ENCODE assay signal across 11 mouse cellular contexts in the genomic region with DNA sequence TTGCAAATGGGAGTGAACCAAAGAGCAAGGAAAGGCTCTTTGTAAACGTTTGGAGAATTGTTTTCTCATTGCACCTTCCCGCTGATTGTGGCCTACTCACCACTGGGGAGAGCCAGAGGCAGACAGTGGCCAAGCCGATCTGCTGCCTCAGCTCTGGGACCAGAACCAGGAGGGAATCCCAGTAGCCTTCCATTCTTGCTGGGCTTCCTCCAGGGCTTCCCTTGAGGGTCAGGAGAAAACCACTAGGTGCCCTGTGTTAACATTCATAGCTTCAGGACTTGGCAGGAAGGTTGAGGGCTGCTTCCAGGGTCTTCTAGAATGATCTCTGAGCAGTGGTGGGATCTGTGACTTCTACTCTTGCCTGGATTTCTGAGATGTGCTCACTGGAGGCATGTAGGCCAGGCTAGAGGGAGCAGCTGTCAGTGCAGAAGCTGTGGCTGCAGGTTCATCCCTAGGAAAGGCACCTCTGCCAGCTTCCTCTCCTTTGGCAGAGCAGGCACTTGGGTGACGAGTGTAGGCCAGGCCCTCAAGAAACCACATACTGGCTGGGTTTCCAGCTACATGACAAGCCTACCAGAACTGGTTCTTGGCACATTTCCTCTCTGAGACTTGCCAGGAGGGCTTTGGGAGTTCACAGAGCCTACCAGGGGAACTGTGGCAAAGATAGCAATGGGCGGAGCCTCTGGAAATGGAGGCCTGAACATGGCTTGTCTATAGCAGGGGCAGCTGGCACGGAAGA.
DNase-seq lines count a peak whose midpoint lies in the region; ATAC-seq lines count a peak whose summit lies in the region.
"Had no signal": no experiment of that assay in that cellular context is flagged by ENCODE, and none has a peak within 500 bp of the region (broad histone marks: within the 10 kb centered on the region; RNA-seq: fewer than 3 reads in every experiment).

No protein-coding gene starts in this region.

- peak; percentile 16; the same call in 1 of the 2 replicates for ATAC-seq in frontal cortex, adult (ENCODE audit: low TSS enrichment)
- peak; percentile 21; the same call in 1 of the 2 replicates for ATAC-seq in lung, embryonic 16.5 days (ENCODE audit: low read depth)
- ATAC-seq: liver, embryonic 12.5 days had no signal

- no peaks in the 10 kb centered on the region for H3K9me3 ChIP-seq in lung, embryonic 16.5 days (ENCODE audit: control insufficient read depth, low read length)
- H3K9me3 ChIP-seq: hindbrain, embryonic 12.5 days; liver, embryonic 12.5 days had no signal

- H3K9ac ChIP-seq in lung, embryonic 16.5 days (ENCODE audit: low read length) = no peak overlapping the region
- H3K9ac ChIP-seq: liver, embryonic 12.5 days had no signal

- no peaks in the 10 kb centered on the region for H3K36me3 ChIP-seq in lung, embryonic 16.5 days (ENCODE audit: control insufficient read depth, insufficient read depth, low read length)
- H3K36me3 ChIP-seq: hindbrain, embryonic 12.5 days; liver, embryonic 12.5 days had no signal

- 57% methylated on average over 6 of the region's 6 CpGs for WGBS in lung, embryonic 16.5 days

- H3K27ac ChIP-seq in lung, embryonic 16.5 days (ENCODE audit: low read length) = peak overlapping the region; percentile 71
- H3K27ac ChIP-seq: hindbrain, embryonic 12.5 days; liver, embryonic 12.5 days had no signal

- peaks cover 40% of the 10 kb centered on the region for H3K4me1 ChIP-seq in lung, embryonic 16.5 days (replicated peaks; ENCODE audit: control insufficient read depth, insufficient read depth, low read length)

- DNase-seq in frontal cortex, postnatal 36 days (ENCODE audit: low spot score in 2 of 2) = no peak
- peak; percentile 49 for DNase-seq in MN1 (ENCODE audit: low spot score)
- DNase-seq in gastrocnemius, postnatal 10 days = peak; percentile 31
- DNase-seq in thymus, postnatal 4 days = no peak
- no peak for DNase-seq in c-Kit-positive CD71-positive TER-119-positive erythroid progenitor cells, embryonic 14.5 days (ENCODE audit: low spot score)
- DNase-seq in cerebellum, postnatal 25 days = no peak
- DNase-seq: cerebellum, adult 9-11 months had no signal

- peaks cover 18% of the 10 kb centered on the region for H3K27me3 ChIP-seq in lung, embryonic 16.5 days (ENCODE audit: control insufficient read depth, insufficient read depth, low read depth, low read length)

- H3K4me2 ChIP-seq in lung, embryonic 16.5 days (ENCODE audit: low read depth, low read length) = peak overlapping the region; percentile 66

- H3K4me3 ChIP-seq in lung, embryonic 16.5 days (ENCODE audit: low read length) = no peak overlapping the region

Comparison
In these comparisons a context has a peak if more than half of its experiments do, and no peak if none do; other contexts are left out.
1. DNase-seq: peak in MN1 (single experiment) and gastrocnemius, postnatal 10 days (single experiment); none in frontal cortex, postnatal 36 days (0 of 2), thymus, postnatal 4 days (single experiment), c-Kit-positive CD71-positive TER-119-positive erythroid progenitor cells, embryonic 14.5 days (single experiment) and cerebellum, postnatal 25 days (0 of 2).